Mouse (Mus musculus): Measurements from ENCODE around the gene Tbc1d22a. TPM values are rescaled to one million over a fixed set of nuclear protein-coding genes. Genes with fewer than 3 reads are reported as not detected.
"Not testable (repeated sequence)": the region's sequence is repeated elsewhere in the genome, so short reads cannot be mapped to it uniquely, and the experiment has no call there.

Gene Tbc1d22a
- total RNA-seq, 1 experiment: 19.2 TPM

DNA sequence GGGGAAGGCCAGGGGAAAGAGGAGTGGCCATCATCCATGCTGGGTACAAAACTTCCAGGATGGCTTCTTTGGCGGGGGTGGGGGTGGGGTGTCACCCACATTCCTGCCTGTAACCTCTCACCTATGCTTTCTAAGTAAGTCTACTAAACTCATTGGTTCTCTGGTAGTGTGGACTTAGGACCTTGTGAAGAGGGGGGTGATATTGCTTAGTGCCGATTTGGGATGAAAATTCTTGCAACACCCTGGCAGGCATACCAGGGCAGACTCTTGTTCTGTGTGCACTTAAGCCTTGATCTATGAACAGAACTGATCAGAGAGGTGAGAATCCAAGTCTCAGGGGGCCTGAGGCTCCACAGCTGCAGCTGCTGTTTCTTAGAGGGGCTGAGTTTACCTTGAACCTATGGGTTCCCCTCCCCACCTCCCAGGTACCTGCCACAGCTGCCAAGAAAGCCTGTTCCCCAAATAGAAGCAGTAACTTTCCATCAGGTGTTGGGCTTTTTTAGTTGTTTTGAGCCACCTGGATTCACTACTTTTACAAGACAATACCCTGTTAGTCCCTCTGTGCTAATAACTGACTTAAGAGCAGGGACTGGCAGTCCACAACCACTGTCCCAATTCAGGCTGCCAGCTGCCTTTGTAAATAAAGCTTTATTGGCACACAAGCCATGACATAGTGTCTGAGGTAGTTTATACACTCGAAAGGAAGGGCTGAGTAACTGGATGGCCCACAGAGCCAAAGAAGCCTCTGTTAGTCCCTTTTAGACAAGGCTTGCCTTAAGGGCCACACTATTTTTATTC, 38.8 kb upstream of the Tbc1d22a start:
- no peak for DNase-seq (ENCODE audit: low read depth, low spot score)
- no peak overlapping the region for H3K9ac ChIP-seq (ENCODE audit: insufficient read depth, low read depth, low read length, poor library complexity, severe bottlenecking)
- TF ChIP-seq ZC3H11A (IDR thresholded peaks at IDR 0.05; ENCODE audit: borderline replicate concordance, low read depth, low read length): no peak
- no peak for TF ChIP-seq ZNF384 (IDR thresholded peaks at IDR 0.05; ENCODE audit: low read depth, low read length)
- no peak overlapping the region for H3K4me3 ChIP-seq (ENCODE audit: insufficient read depth in 1 of 2, low read depth in 1 of 2, low read length in 2 of 2, poor library complexity in 1 of 2, severe bottlenecking in 1 of 2)
- no peak overlapping the region for H3K27ac ChIP-seq (ENCODE audit: insufficient read depth, low read depth, low read length, poor library complexity, severe bottlenecking)
- in situ Hi-C loops (cut with MboI; ENCODE audit: low sequenced_read_pairs in 2 of 2, unreplicated experiment in 2 of 2): no loop called here
- no peaks in the 10 kb centered on the region for H3K36me3 ChIP-seq (ENCODE audit: control insufficient read depth, insufficient read depth, low read length, poor library complexity, severe bottlenecking)
- H3K4me1 ChIP-seq (ENCODE audit: control insufficient read depth in 2 of 2, insufficient read depth in 2 of 2, low read length in 2 of 2, poor library complexity in 1 of 2): peaks cover 0 to 10% of the 10 kb centered on the region in 2 experiments; a peak in 1 of 4 replicates
- no peaks in the 10 kb centered on the region for H3K9me3 ChIP-seq (ENCODE audit: control insufficient read depth, insufficient read depth, low read depth, low read length)

GRCm38 (mm10) chr15:86176166-86176565, 38.1 kb upstream of the Tbc1d22a start:
- Histone ChIP-seq H3K9ac (ENCODE audit: insufficient read depth, low read depth, low read length, poor library complexity, severe bottlenecking) (no peak overlapping the region), H3K9me3 (ENCODE audit: control insufficient read depth, insufficient read depth, low read depth, low read length) (no peaks in the 10 kb centered on the region), H3K27ac (ENCODE audit: insufficient read depth, low read depth, low read length, poor library complexity, severe bottlenecking) (no peak overlapping the region), H3K4me3 (ENCODE audit: insufficient read depth in 1 of 2, low read depth in 1 of 2, low read length in 2 of 2, poor library complexity in 1 of 2, severe bottlenecking in 1 of 2) (no peak overlapping the region), H3K4me1 (ENCODE audit: control insufficient read depth in 2 of 2, insufficient read depth in 2 of 2, low read length in 2 of 2, poor library complexity in 1 of 2) (peaks cover 0 to 10% of the 10 kb centered on the region in 2 experiments; a peak in 1 of 4 replicates), H3K36me3 (ENCODE audit: control insufficient read depth, insufficient read depth, low read length, poor library complexity, severe bottlenecking) (no peaks in the 10 kb centered on the region)
- in situ Hi-C loops (cut with MboI; ENCODE audit: low sequenced_read_pairs in 2 of 2, unreplicated experiment in 2 of 2): no loop called here
- TF ChIP-seq HCFC1 (IDR thresholded peaks at IDR 0.05; ENCODE audit: borderline replicate concordance, insufficient read depth, low read length) (no peak), ZC3H11A (IDR thresholded peaks at IDR 0.05; ENCODE audit: borderline replicate concordance, low read depth, low read length) (no peak), CHD2 (IDR thresholded peaks at IDR 0.05; ENCODE audit: low read depth, low read length) (no peak), ZNF384 (IDR thresholded peaks at IDR 0.05; ENCODE audit: low read depth, low read length) (no peak), MAFK (IDR thresholded peaks at IDR 0.05; ENCODE audit: insufficient read depth, low read depth, low read length) (no peak)
- DNase-seq (ENCODE audit: low read depth, low spot score): no peak

GRCm38 (mm10) chr15:86176771-86177702, 37.2 kb upstream of the Tbc1d22a start:
- Histone ChIP-seq H3K4me1 (ENCODE audit: control insufficient read depth in 2 of 2, insufficient read depth in 2 of 2, low read length in 2 of 2, poor library complexity in 1 of 2) (peaks cover 0 to 13% of the 10 kb centered on the region in 2 experiments; a peak in 1 of 4 replicates), H3K9ac (ENCODE audit: insufficient read depth, low read depth, low read length, poor library complexity, severe bottlenecking) (no peak overlapping the region), H3K9me3 (ENCODE audit: control insufficient read depth, insufficient read depth, low read depth, low read length) (no peaks in the 10 kb centered on the region), H3K27ac (ENCODE audit: insufficient read depth, low read depth, low read length, poor library complexity, severe bottlenecking) (no peak overlapping the region; the same call in 1 of the 2 replicates), H3K4me3 (ENCODE audit: insufficient read depth in 1 of 2, low read depth in 1 of 2, low read length in 2 of 2, poor library complexity in 1 of 2, severe bottlenecking in 1 of 2) (no peak overlapping the region), H3K36me3 (ENCODE audit: control insufficient read depth, insufficient read depth, low read length, poor library complexity, severe bottlenecking) (no peaks in the 10 kb centered on the region)
- in situ Hi-C loops (cut with MboI; ENCODE audit: low sequenced_read_pairs in 2 of 2, unreplicated experiment in 2 of 2): no loop called here
- no peak for TF ChIP-seq CHD2 (IDR thresholded peaks at IDR 0.05; ENCODE audit: low read depth, low read length)
- no peak for TF ChIP-seq ZC3H11A (IDR thresholded peaks at IDR 0.05; ENCODE audit: borderline replicate concordance, low read depth, low read length)
- TF ChIP-seq MAFK (IDR thresholded peaks at IDR 0.05; ENCODE audit: insufficient read depth, low read depth, low read length): no peak
- TF ChIP-seq HCFC1 (IDR thresholded peaks at IDR 0.05; ENCODE audit: borderline replicate concordance, insufficient read depth, low read length): no peak
- no peak for TF ChIP-seq ZNF384 (IDR thresholded peaks at IDR 0.05; ENCODE audit: low read depth, low read length)
- no peak for DNase-seq (ENCODE audit: low read depth, low spot score)

DNA sequence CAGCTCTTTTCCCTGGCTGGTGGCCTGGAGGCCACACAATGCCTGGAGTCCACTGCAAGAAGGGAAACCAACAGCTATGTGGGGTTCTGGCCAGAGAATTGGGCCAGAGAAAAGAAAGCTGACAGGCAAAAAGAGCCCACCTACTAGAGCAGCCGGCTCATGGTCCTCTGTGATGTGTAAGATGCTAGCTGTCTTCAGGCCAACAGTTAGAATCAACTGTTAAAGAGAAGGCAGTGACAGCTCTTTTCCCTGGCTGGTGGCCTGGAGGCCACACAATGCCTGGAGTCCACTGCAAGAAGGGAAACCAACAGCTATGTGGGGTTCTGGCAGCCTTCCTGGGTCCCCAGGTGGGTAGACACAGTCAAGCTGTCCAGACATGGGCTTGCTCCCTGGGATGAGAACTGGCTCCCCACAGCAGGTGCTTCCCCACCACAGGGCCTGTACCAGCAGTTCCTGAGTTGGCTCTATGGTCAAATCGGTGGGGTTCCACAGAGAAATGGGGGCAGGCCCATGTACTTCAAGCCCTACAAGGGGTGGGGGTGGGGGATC, 36.5 kb upstream of the Tbc1d22a start:
- H3K4me1 ChIP-seq (ENCODE audit: control insufficient read depth in 2 of 2, insufficient read depth in 2 of 2, low read length in 2 of 2, poor library complexity in 1 of 2): peaks cover 0 to 16% of the 10 kb centered on the region in 2 experiments; a peak in 1 of 4 replicates
- H3K27ac ChIP-seq (ENCODE audit: insufficient read depth, low read depth, low read length, poor library complexity, severe bottlenecking); H3K36me3 ChIP-seq (ENCODE audit: control insufficient read depth, insufficient read depth, low read length, poor library complexity, severe bottlenecking); H3K4me3 ChIP-seq (ENCODE audit: insufficient read depth in 1 of 2, low read depth in 1 of 2, low read length in 2 of 2, poor library complexity in 1 of 2, severe bottlenecking in 1 of 2); in situ Hi-C loops (cut with MboI; ENCODE audit: low sequenced_read_pairs in 2 of 2, unreplicated experiment in 2 of 2); H3K9ac ChIP-seq (ENCODE audit: insufficient read depth, low read depth, low read length, poor library complexity, severe bottlenecking); H3K9me3 ChIP-seq (ENCODE audit: control insufficient read depth, insufficient read depth, low read depth, low read length); DNase-seq (ENCODE audit: low read depth, low spot score): not testable (repeated sequence)

All from ES-E14 (cell line).